Mouse (Mus musculus): ENCODE measurements around the gene Pan3.

DNA sequence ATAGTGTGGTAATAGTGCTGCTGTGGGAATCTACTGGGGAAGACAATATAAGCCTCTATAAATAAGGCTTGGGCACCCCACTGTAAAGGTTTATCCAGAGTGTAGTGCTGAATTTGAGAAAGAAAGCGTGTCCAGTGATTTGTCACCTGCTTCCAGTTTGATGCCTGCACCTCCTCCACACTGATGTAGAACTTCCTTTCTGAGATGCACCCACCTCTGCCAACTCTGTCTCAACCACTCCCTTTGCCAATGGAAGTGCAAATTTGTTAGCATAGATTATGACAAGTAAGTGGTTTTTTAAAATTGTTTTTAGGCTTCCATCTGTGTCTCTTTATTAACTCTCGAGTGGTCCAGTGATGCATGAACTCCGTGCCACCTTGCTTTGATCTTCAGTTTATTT, 33.3 kb downstream of the Pan3 start:
- no peak for TF ChIP-seq CTCF (IDR thresholded peaks at IDR 0.05)
- TF ChIP-seq EP300 (IDR thresholded peaks at IDR 0.05; ENCODE audit: insufficient read depth, low read depth, low read length) = no peak

Measured in heart, adult 2 months (tissue).